Mouse (Mus musculus): ENCODE results near the gene Evi5l. TPM values are rescaled to one million over a fixed set of nuclear protein-coding genes. Genes with fewer than 3 reads are reported as not detected.

The Evi5l gene
- polyA plus RNA-seq, 1 experiment from 2014 or later: 131 TPM

DNA sequence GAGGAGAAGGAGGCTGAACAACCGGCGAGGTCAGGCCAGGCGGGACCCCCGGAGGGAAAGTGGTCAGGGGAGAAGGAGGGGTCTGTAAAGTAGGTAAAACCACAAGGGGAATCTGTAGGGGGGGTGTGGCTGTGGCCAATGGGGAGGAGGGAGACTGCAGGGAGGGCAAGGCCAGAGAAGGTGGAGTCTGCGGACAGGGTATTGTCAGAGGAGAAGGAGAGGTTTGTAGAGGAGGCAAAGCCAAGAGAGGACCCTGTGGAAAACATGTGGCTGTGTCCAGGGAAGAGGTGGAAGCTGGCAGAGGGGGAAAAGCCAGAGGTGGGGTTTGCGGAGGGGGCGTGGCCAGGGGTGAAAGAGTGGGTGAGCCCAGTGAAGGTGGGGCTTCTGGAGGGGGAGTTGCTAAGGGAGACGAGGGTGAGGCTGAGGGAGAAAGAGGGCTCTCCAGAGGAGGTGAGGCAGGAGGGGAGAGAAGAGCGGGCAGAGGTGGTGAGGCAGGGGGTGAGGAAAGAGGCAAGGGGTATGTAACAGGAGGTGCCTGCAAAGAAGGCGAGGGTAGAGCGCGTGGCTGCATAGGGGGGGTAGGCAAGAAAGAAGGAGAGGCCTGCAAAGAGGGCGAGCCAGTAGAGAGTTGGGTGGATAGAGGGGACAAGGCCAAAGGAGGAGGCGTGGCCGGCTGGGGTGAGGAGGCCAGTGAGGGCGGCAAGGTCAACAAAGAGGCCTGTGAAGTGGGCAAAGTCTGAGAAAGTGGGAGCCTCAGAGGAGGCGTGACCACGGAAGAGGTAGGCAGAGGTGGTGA is 47.0 kb downstream of the Evi5l start:
- ATAC-seq: peak; percentile 5
- Histone ChIP-seq H3K4me1 (ENCODE audit: control insufficient read depth, insufficient read depth, low read length) (peaks cover 39% of the 10 kb centered on the region), H3K9me3 (replicated peaks; ENCODE audit: control insufficient read depth, low read length, poor library complexity, severe bottlenecking) (no peaks in the 10 kb centered on the region; the same call in 1 of the 2 replicates), H3K27me3 (ENCODE audit: control insufficient read depth, insufficient read depth, low read depth, low read length) (no peaks in the 10 kb centered on the region), H3K36me3 (ENCODE audit: control insufficient read depth, insufficient read depth, low read length) (peaks cover 15% of the 10 kb centered on the region), H3K9ac (ENCODE audit: low read depth, low read length) (peak overlapping the region; percentile 75), H3K4me3 (ENCODE audit: low read depth, low read length) (peak overlapping the region; percentile 52), H3K27ac (ENCODE audit: low read length) (peak overlapping the region; percentile 71), H3K4me2 (ENCODE audit: low read length) (peak overlapping the region; percentile 98)
- 6% methylated on average over 18 of the region's 18 CpGs for WGBS

DNA sequence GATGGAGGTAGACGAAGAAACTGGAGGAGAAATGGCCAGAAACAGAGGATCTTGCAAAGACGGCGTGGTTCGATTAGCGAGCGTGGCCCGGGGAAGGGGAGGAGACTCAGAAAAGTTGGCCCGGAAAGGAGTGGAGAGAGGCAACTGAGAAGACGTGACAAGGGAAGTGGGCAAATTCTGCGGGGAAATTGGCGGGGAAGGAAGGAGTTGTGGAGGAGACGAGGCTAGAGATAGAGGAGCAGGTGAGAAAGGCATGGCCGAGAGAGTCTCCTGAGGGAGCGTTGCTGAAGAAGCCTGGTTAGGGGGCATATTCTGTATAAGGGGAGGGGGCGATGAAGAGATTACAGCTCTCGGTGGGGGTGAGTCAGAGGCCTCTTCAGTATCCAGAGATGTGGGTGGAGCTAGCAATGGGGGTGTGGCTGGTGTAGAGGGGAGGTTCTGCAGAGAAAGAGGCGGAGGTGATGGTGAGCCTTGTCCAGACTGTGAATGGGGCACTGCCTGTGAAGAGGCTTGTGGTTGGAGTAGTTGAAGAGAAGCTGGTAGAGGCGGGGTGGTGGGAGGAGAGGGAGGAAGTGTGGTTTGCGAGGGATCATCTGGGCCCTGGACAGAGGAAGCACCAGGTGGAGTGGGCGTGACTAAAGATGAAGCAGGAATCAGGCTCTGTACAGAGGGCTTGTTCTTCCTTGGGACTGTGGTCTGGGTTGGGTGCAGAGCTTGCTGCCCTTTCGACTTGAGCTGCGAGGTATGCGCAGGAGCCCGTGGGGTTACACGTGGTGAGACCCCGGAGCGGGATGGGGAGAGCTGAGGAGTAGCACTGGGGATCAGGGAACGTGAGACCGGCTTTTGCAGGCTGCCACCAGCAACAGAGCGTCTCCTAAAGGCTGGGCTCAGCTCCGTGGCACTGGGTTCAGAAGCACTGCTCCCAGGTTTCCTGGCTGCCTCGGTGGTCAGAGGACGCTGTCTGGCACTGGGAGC is 47.9 kb downstream of the Evi5l start:
- peak overlapping the region; percentile 52 for H3K4me3 ChIP-seq (ENCODE audit: low read depth, low read length)
- ATAC-seq: no peak
- peak overlapping the region; percentile 58 for H3K27ac ChIP-seq (ENCODE audit: low read length)
- H3K4me1 ChIP-seq (ENCODE audit: control insufficient read depth, insufficient read depth, low read length): peaks cover 39% of the 10 kb centered on the region
- H3K27me3 ChIP-seq (ENCODE audit: control insufficient read depth, insufficient read depth, low read depth, low read length): no peaks in the 10 kb centered on the region
- peak overlapping the region; percentile 75 for H3K9ac ChIP-seq (ENCODE audit: low read depth, low read length)
- WGBS: 15% methylated on average over 33 of the region's 33 CpGs
- peak overlapping the region; percentile 98 for H3K4me2 ChIP-seq (ENCODE audit: low read length)
- H3K36me3 ChIP-seq (ENCODE audit: control insufficient read depth, insufficient read depth, low read length): peaks cover 12% of the 10 kb centered on the region
- no peaks in the 10 kb centered on the region; the same call in 1 of the 2 replicates for H3K9me3 ChIP-seq (replicated peaks; ENCODE audit: control insufficient read depth, low read length, poor library complexity, severe bottlenecking)

DNA sequence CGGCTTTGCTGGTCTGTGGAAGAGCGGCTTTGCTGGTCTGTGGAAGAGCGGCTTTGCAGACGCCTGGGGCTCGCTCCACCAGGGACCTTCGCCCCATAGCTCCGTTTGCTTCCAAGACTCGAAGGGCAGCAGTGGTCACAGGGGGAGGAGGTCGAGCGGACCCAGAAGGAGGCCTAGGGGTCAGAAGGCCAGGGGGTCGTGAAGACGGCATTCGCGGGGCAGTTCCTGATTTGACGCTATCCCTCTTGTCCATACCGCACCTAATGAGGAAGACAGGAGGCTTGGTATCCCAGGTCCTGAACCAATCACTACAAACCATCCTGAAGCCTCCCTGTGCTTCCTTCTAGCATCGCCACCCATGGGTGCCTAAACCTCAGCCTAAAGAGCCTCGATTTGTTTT is 49.9 kb downstream of the Evi5l start:
- WGBS: 2% methylated on average over 18 of the region's 18 CpGs
- Histone ChIP-seq H3K9me3 (replicated peaks; ENCODE audit: control insufficient read depth, low read length, poor library complexity, severe bottlenecking) (no peaks in the 10 kb centered on the region), H3K4me3 (ENCODE audit: low read depth, low read length) (peak overlapping the region; percentile 53), H3K9ac (ENCODE audit: low read depth, low read length) (peak overlapping the region; percentile 85), H3K36me3 (ENCODE audit: control insufficient read depth, insufficient read depth, low read length) (no peaks in the 10 kb centered on the region; the same call in 1 of the 2 replicates), H3K27ac (ENCODE audit: low read length) (peak overlapping the region; percentile 96), H3K4me1 (ENCODE audit: control insufficient read depth, insufficient read depth, low read length) (peaks cover 39% of the 10 kb centered on the region), H3K4me2 (ENCODE audit: low read length) (peak overlapping the region; percentile 98), H3K27me3 (ENCODE audit: control insufficient read depth, insufficient read depth, low read depth, low read length) (no peaks in the 10 kb centered on the region)
- ATAC-seq: peak; percentile 12

- no peaks in the 10 kb centered on the region for H3K9me3 ChIP-seq (replicated peaks; ENCODE audit: control insufficient read depth, low read length, poor library complexity, severe bottlenecking)
- H3K27ac ChIP-seq (ENCODE audit: low read length): peak within 1 kb of the TSS; percentile 96
- peak; percentile 91 for ATAC-seq
- peak within 1 kb of the TSS; percentile 98 for H3K4me2 ChIP-seq (ENCODE audit: low read length)
- peak within 1 kb of the TSS; percentile 85 for H3K9ac ChIP-seq (ENCODE audit: low read depth, low read length)
- no peaks in the 10 kb centered on the region for H3K27me3 ChIP-seq (ENCODE audit: control insufficient read depth, insufficient read depth, low read depth, low read length)
- no peaks in the 10 kb centered on the region; the same call in 1 of the 2 replicates for H3K36me3 ChIP-seq (ENCODE audit: control insufficient read depth, insufficient read depth, low read length)
- H3K4me1 ChIP-seq (ENCODE audit: control insufficient read depth, insufficient read depth, low read length): peaks cover 39% of the 10 kb centered on the region
- under 1% methylated on average over 44 of the region's 44 CpGs for WGBS
- peak within 1 kb of the TSS; percentile 53 for H3K4me3 ChIP-seq (ENCODE audit: low read depth, low read length)
Observed at GRCm38 (mm10) chr8:4216791-4217621, 50.6 kb downstream of the Evi5l start, which contains the start of gene Prr36. Gene Prr36, minus strand, starts transcription at chr8:4217459.

DNA sequence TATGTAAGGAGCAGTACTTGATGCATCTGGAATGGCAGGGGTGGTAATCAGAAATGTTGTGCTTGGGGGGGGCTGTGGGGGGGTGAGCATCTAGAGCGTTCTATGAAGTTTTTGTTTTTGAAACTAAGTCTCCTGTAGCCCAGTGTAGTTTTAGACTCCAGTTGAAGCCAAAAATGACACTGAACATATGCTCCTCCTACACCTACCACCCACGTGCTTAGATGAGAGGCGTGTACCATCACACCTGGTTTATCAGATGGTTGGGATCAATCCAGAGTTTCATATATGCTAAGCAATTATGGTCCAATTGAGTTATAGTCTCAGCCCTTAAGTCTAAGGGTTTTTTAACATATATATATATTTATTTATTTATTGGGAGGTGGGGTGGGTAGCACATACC is 53.2 kb downstream of the Evi5l start:
- H3K36me3 ChIP-seq (ENCODE audit: control insufficient read depth, insufficient read depth, low read length): no peaks in the 10 kb centered on the region
- no peak for ATAC-seq
- no peak overlapping the region for H3K4me2 ChIP-seq (ENCODE audit: low read length)
- peaks cover 20% of the 10 kb centered on the region for H3K4me1 ChIP-seq (ENCODE audit: control insufficient read depth, insufficient read depth, low read length)
- H3K27ac ChIP-seq (ENCODE audit: low read length): no peak overlapping the region
- 96% methylated on average over 3 of the region's 3 CpGs for WGBS
- no peaks in the 10 kb centered on the region for H3K9me3 ChIP-seq (replicated peaks; ENCODE audit: control insufficient read depth, low read length, poor library complexity, severe bottlenecking)
- H3K4me3 ChIP-seq (ENCODE audit: low read depth, low read length): no peak overlapping the region
- H3K9ac ChIP-seq (ENCODE audit: low read depth, low read length): no peak overlapping the region
- no peaks in the 10 kb centered on the region for H3K27me3 ChIP-seq (ENCODE audit: control insufficient read depth, insufficient read depth, low read depth, low read length)

DNA sequence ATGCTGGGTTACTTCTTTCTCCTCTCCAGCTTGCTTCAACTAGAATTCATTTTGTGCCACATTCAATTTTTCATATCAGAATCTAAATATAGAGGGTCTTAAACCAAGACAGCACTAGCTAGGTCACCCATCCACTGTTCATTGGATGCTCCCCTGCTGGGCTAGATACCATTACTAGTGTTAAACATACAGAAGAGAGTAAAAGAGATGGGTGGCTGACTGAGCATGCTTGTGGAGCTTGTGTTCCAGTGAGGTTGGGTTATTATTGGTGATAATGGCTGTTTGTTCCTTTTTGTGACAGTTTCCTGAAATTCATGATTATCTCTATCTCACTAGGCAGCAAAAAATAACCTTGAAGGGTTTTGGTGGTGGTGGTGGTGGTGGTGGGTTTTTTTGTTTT is 55.7 kb downstream of the Evi5l start:
- no peaks in the 10 kb centered on the region for H3K36me3 ChIP-seq (ENCODE audit: control insufficient read depth, insufficient read depth, low read length)
- no peak overlapping the region for H3K27ac ChIP-seq (ENCODE audit: low read length)
- H3K4me1 ChIP-seq (ENCODE audit: control insufficient read depth, insufficient read depth, low read length): peaks cover 8% of the 10 kb centered on the region; the same call in 1 of the 2 replicates
- H3K27me3 ChIP-seq (ENCODE audit: control insufficient read depth, insufficient read depth, low read depth, low read length): peaks cover 9% of the 10 kb centered on the region; the same call in 1 of the 2 replicates
- ATAC-seq: no peak
- no peaks in the 10 kb centered on the region for H3K9me3 ChIP-seq (replicated peaks; ENCODE audit: control insufficient read depth, low read length, poor library complexity, severe bottlenecking)
- H3K9ac ChIP-seq (ENCODE audit: low read depth, low read length): no peak overlapping the region
- no peak overlapping the region for H3K4me3 ChIP-seq (ENCODE audit: low read depth, low read length)
- no peak overlapping the region for H3K4me2 ChIP-seq (ENCODE audit: low read length)

DNA sequence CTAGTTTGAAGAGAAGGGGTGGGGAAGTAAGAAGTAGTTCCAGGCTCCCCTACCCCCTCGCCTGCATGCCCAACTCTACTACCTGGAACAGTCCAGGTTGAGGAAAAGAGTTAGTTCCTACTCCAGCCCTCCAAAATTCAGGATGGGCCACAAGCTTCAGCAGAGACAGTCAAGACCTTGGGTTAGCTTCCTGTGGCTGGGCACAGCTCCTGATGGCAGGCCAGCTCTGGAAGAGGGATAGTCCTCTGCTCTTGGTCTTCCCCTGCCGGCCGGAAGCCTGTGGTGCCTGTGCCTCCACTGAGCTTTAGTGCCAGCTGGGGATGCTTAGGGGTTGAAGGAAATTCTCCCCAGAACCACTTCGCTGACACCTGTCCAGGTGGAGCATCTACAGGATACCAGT is 60.0 kb downstream of the Evi5l start:
- H3K9me3 ChIP-seq (replicated peaks; ENCODE audit: control insufficient read depth, low read length, poor library complexity, severe bottlenecking): no peaks in the 10 kb centered on the region
- no peaks in the 10 kb centered on the region for H3K36me3 ChIP-seq (ENCODE audit: control insufficient read depth, insufficient read depth, low read length)
- 0 out of 2 replicates have a peak, but pooled peaks have one; percentile 21 for ATAC-seq
- H3K4me2 ChIP-seq (ENCODE audit: low read length): peak overlapping the region; percentile 35
- peak overlapping the region; percentile 3; the same call in 1 of the 2 replicates for H3K4me3 ChIP-seq (ENCODE audit: low read depth, low read length)
- WGBS: 27% methylated on average over 4 of the region's 4 CpGs
- H3K4me1 ChIP-seq (ENCODE audit: control insufficient read depth, insufficient read depth, low read length): 0 out of 2 replicates have a peak, but pooled peaks cover 2% of the 10 kb centered on the region
- no peak overlapping the region for H3K9ac ChIP-seq (ENCODE audit: low read depth, low read length)
- no peak overlapping the region for H3K27ac ChIP-seq (ENCODE audit: low read length)
- H3K27me3 ChIP-seq (ENCODE audit: control insufficient read depth, insufficient read depth, low read depth, low read length): peaks cover 12% of the 10 kb centered on the region; the same call in 1 of the 2 replicates

DNA sequence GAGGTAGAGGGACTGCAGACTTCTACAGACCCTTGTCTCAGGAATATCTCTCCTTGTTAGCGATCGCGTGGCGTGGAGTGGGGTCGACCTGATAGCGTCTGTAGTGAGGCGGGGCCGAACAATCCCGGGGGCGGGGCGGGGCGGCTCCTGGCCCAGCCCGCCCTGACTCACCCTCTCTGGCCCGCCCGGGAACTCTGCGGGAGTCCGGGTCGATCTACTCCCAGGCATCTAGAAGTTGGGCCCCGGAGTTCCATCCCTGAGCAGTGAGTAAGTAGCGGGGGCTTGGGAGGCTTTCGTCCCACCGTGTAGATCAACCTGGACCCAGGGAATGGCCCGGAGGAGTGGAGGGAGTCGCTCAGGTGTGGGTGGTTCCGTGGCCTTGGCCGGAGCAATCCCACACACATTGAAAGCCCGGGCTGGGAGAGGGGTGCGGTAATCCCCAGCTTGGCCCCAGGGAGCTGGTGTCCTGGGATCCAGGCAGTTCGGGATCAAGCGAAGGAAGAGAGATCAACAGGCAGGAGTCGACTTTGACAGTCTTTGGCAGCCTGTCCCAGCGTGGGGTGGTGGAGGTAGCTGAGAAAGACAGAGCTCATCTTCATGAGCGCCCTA is 60.5 kb downstream of the Evi5l start, which contains the start of gene Lrrc8e:
Gene Lrrc8e (plus strand): TSS at position 89 of the 609 bp plus-strand sequence.
- no peak within 1 kb of the TSS for H3K27ac ChIP-seq (ENCODE audit: low read length)
- H3K4me1 ChIP-seq (ENCODE audit: control insufficient read depth, insufficient read depth, low read length): 0 out of 2 replicates have a peak, but pooled peaks cover 2% of the 10 kb centered on the region
- peak within 1 kb of the TSS; percentile 3; the same call in 1 of the 2 replicates for H3K4me3 ChIP-seq (ENCODE audit: low read depth, low read length)
- H3K9me3 ChIP-seq (replicated peaks; ENCODE audit: control insufficient read depth, low read length, poor library complexity, severe bottlenecking): no peaks in the 10 kb centered on the region
- peak within 1 kb of the TSS; percentile 35 for H3K4me2 ChIP-seq (ENCODE audit: low read length)
- ATAC-seq: peak; percentile 39; the same call in 1 of the 2 replicates
- H3K27me3 ChIP-seq (ENCODE audit: control insufficient read depth, insufficient read depth, low read depth, low read length): peaks cover 12% of the 10 kb centered on the region; the same call in 1 of the 2 replicates
- H3K9ac ChIP-seq (ENCODE audit: low read depth, low read length): no peak within 1 kb of the TSS
- no peaks in the 10 kb centered on the region for H3K36me3 ChIP-seq (ENCODE audit: control insufficient read depth, insufficient read depth, low read length)
- whole genome bisulfite sequencing: 2% methylated on average over 30 of the region's 33 CpGs
